8 mouse cellular contexts compared by ENCODE assay signal in genomic region chr7:83884021-83884658, GRCm38 (mm10). TPM values are rescaled to one million over a fixed set of nuclear protein-coding genes. Genes with fewer than 3 reads are reported as not detected.
DNase-seq lines count a peak whose midpoint lies in the region; ATAC-seq and TF ChIP-seq lines count a peak whose summit lies in the region.

Gene Tlnrd1, minus strand, starts transcription at chr7:83884305.
Gene Mesd, plus strand, starts transcription at chr7:83884466.

- peak; percentile 52 for ATAC-seq in G1E (ENCODE audit: extremely low read depth, insufficient number of reproducible peaks, low FRiP score, poor library complexity, severe bottlenecking)
- ATAC-seq in forebrain, postnatal 0 days = peak; percentile 91
- peak; percentile 83 for ATAC-seq in lung, embryonic 16.5 days (ENCODE audit: low read depth)

- peak within 1 kb of the TSS; percentile 93 for H3K9ac ChIP-seq in forebrain, postnatal 0 days
- H3K9ac ChIP-seq in lung, embryonic 16.5 days (ENCODE audit: low read length) = peak within 1 kb of the TSS; percentile 95

- H3K4me3 ChIP-seq in G1E (ENCODE audit: low read depth, low read length) = peak within 1 kb of the TSS; percentile 80
- peak within 1 kb of the TSS; percentile 81 for H3K4me3 ChIP-seq in forebrain, postnatal 0 days (ENCODE audit: low read depth, low read length)
- peak within 1 kb of the TSS; percentile 85 for H3K4me3 ChIP-seq in lung, embryonic 16.5 days (ENCODE audit: low read length)

- H3K4me2 ChIP-seq in forebrain, postnatal 0 days (ENCODE audit: low read depth) = peak within 1 kb of the TSS; percentile 72
- H3K4me2 ChIP-seq in lung, embryonic 16.5 days (ENCODE audit: low read depth, low read length) = peak within 1 kb of the TSS; percentile 77

- 1% methylated on average over 68 of the region's 69 CpGs for WGBS in forebrain, postnatal 0 days
- under 1% methylated on average over 67 of the region's 69 CpGs for WGBS in lung, embryonic 16.5 days

- peak; percentile 91 for DNase-seq in G1E (ENCODE audit: low spot score)
- peak; percentile 89 to 92 for DNase-seq in cerebellum, adult 18-20 months
- peak; percentile 92 for DNase-seq in forebrain, postnatal 0 days
- peak; percentile 92 for DNase-seq in heart, postnatal 4 days
- DNase-seq in layer of hippocampus, adult 9-10 months (ENCODE audit: low spot score) = peak; percentile 71
- DNase-seq in ovary, postnatal 10 days (ENCODE audit: low spot score) = peak; percentile 74
- peak; percentile 62 to 71 for DNase-seq in thymus, postnatal 10 days (ENCODE audit: low spot score in 2 of 2)

- peaks cover 22% of the 10 kb centered on the region for H3K36me3 ChIP-seq in G1E (replicated peaks)
- no peaks in the 10 kb centered on the region for H3K36me3 ChIP-seq in forebrain, postnatal 0 days (ENCODE audit: insufficient read depth)
- peaks cover 3% of the 10 kb centered on the region; the same call in 1 of the 2 replicates for H3K36me3 ChIP-seq in lung, embryonic 16.5 days (ENCODE audit: control insufficient read depth, insufficient read depth, low read length)

- H3K9me3 ChIP-seq in G1E (replicated peaks) = peaks cover 5% of the 10 kb centered on the region
- H3K9me3 ChIP-seq in forebrain, postnatal 0 days (ENCODE audit: low read length) = no peaks in the 10 kb centered on the region
- H3K9me3 ChIP-seq in lung, embryonic 16.5 days (ENCODE audit: control insufficient read depth, low read length) = no peaks in the 10 kb centered on the region

- peaks cover 60% of the 10 kb centered on the region for H3K4me1 ChIP-seq in G1E (ENCODE audit: insufficient read depth, low read depth, low read length)
- peaks cover 43% of the 10 kb centered on the region for H3K4me1 ChIP-seq in forebrain, postnatal 0 days (ENCODE audit: insufficient read depth)
- H3K4me1 ChIP-seq in lung, embryonic 16.5 days (replicated peaks; ENCODE audit: control insufficient read depth, insufficient read depth, low read length) = peaks cover 43% of the 10 kb centered on the region

- H3K27ac ChIP-seq in forebrain, postnatal 0 days (ENCODE audit: low read depth, low read length) = peak within 1 kb of the TSS; percentile 95
- peak within 1 kb of the TSS; percentile 99 for H3K27ac ChIP-seq in lung, embryonic 16.5 days (ENCODE audit: low read length)

- no peak for TF ChIP-seq CTCF in G1E (IDR thresholded peaks at IDR 0.05; ENCODE audit: low read depth, low read length)
- peak; percentile 29; the same call in 1 of the 2 replicates for TF ChIP-seq CTCF in forebrain, postnatal 0 days (IDR thresholded peaks at IDR 0.05; ENCODE audit: low read depth)

- H3K27me3 ChIP-seq in G1E (ENCODE audit: insufficient read depth, low read length) = no peaks in the 10 kb centered on the region
- no peaks in the 10 kb centered on the region for H3K27me3 ChIP-seq in forebrain, postnatal 0 days (ENCODE audit: insufficient read depth, low read length)
- H3K27me3 ChIP-seq in lung, embryonic 16.5 days (ENCODE audit: control insufficient read depth, insufficient read depth, low read depth, low read length) = no peaks in the 10 kb centered on the region

RNA-seq across cellular contexts. Expression of gene Tlnrd1, which starts in this region (rescaled TPM):
- total RNA-seq in G1E (2014; fragmentation: Nextera tagmentation) (5.7 and 6.9 TPM in 2 replicates), G1E (2017) (3.7 and 6.6 TPM in 2 replicates)
- 21.2 and 28.8 TPM in 2 replicates for polyA plus RNA-seq in G1E (2012)
- 35.3 and 38.0 TPM in 2 replicates for total RNA-seq in forebrain, postnatal 0 days (2014; rRNA removed)
- 9.8 and 10.8 TPM in 2 replicates for polyA plus RNA-seq in forebrain, postnatal 0 days (2015; fragmentation: Nextera tagmentation; extraction: Ambion mirVana)
- 10 to 100 TPM; 31.7 to 33.4 TPM for total RNA-seq in heart, postnatal 4 days (2021)
- polyA plus RNA-seq in lung, embryonic 16.5 days (2015; fragmentation: Nextera tagmentation; extraction: Ambion mirVana) = 10.4 and 10.5 TPM in 2 replicates

RNA-seq across cellular contexts. Expression of gene Mesd, which starts in this region (rescaled TPM):
- 25.0 and 28.7 TPM in 2 replicates for total RNA-seq in G1E (2014; fragmentation: Nextera tagmentation)
- 33.6 and 41.0 TPM in 2 replicates for total RNA-seq in G1E (2017)
- 20.2 and 68.0 TPM in 2 replicates for polyA plus RNA-seq in G1E (2012)
- 30.1 and 32.1 TPM in 2 replicates for total RNA-seq in forebrain, postnatal 0 days (2014; rRNA removed)
- 63.9 and 76.9 TPM in 2 replicates for polyA plus RNA-seq in forebrain, postnatal 0 days (2015; fragmentation: Nextera tagmentation; extraction: Ambion mirVana)
- total RNA-seq in heart, postnatal 4 days (2021) = 10 to 100 TPM; 57.8 to 61.1 TPM
- 118 and 132 TPM in 2 replicates for polyA plus RNA-seq in lung, embryonic 16.5 days (2015; fragmentation: Nextera tagmentation; extraction: Ambion mirVana)

Comparison
In these comparisons a context has a peak if more than half of its experiments do, and no peak if none do; other contexts are left out.
1. Peak in every context shown above with its lines: DNase-seq, ATAC-seq, H3K4me3 ChIP-seq and H3K27ac ChIP-seq.